Mouse (Mus musculus) olfactory bulb, adult 2 months (tissue): Measurements from ENCODE around the gene Nacad.

Experiments used
- CTCF ChIP-seq: fragments of 200-500 bp; IDR thresholded peaks from 2 replicates; pipeline ENCODE4 v1.5.1; 2012; ENCODE audit warnings: low read depth, mild to moderate bottlenecking, low read length, moderate library complexity; ENCODE audit not compliant: insufficient read depth
- POLR2A ChIP-seq: fragments of 200-500 bp; IDR thresholded peaks from 2 replicates; pipeline ENCODE4 v1.6.1; 2012; ENCODE audit warnings: mild to moderate bottlenecking, low read depth, low read length, moderate library complexity; ENCODE audit not compliant: insufficient read depth

GRCm38 (mm10) chr11:6605491-6606399 lies at the start of gene Nacad:
- peak; percentile 84 for TF ChIP-seq POLR2A
- no peak for TF ChIP-seq CTCF
